Mouse (Mus musculus) T-helper 17 cell (primary cell): Measurements from ENCODE around the gene Clip3.

Source experiments
- in situ Hi-C, 2 experiments: fragments of 300-600 bp; cut with MboI, MseI; formaldehyde crosslinking; loops; 1 replicate in 1 of 2; 2 replicates in 1 of 2; pipeline ENCODE4 v1.15.1; 2025; ENCODE audit warnings: high pct_unique_total_duplicates in 2 of 2

The Clip3 gene

DNA sequence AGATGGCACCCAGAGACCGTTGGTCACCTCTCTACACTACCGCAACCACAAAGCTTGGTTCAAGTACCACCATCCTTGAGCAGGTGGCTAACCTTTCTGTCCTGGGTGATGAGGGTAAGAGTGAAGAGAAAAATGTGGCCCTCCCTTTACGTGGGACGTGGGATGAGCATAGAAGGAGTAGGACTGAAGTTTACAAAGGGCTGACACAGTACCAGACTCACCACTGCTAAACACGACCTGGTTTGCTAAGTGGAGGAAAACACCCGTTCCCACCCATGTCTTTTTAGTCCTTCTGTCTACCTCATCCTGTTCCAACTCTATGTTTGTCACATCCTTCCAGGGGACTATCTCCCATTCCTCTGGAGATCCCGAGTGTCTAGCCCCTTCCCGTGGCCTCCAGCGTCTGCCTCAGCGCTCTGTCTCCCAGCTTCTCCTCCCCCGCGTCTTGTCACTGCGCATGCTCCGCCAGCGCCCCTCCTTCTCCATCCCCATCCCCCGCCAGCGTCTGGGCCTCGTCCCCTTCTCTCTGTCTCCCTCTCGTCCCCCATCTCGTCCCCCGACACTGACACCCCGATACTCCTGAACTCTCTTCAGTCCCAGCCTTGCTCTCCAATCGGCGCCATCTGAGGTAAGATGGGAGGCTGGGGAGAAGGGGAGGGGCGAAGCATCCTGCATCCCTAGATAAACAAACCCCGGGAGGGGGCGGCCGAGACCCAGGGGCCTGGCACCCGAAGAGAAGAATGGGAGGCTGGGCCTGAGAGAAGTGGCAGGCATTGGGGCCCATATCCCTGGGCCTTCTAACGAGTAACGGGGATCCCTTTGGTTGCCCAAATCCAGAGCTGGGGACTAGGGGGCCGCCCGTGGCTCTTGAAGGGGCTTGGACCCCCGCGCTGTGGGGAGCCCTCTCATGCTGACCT, at the start of gene Clip3:
Gene Clip3 (plus strand): TSS at position 514 of the 917 bp plus-strand sequence.
- in situ Hi-C loops, result no loop called here

DNA sequence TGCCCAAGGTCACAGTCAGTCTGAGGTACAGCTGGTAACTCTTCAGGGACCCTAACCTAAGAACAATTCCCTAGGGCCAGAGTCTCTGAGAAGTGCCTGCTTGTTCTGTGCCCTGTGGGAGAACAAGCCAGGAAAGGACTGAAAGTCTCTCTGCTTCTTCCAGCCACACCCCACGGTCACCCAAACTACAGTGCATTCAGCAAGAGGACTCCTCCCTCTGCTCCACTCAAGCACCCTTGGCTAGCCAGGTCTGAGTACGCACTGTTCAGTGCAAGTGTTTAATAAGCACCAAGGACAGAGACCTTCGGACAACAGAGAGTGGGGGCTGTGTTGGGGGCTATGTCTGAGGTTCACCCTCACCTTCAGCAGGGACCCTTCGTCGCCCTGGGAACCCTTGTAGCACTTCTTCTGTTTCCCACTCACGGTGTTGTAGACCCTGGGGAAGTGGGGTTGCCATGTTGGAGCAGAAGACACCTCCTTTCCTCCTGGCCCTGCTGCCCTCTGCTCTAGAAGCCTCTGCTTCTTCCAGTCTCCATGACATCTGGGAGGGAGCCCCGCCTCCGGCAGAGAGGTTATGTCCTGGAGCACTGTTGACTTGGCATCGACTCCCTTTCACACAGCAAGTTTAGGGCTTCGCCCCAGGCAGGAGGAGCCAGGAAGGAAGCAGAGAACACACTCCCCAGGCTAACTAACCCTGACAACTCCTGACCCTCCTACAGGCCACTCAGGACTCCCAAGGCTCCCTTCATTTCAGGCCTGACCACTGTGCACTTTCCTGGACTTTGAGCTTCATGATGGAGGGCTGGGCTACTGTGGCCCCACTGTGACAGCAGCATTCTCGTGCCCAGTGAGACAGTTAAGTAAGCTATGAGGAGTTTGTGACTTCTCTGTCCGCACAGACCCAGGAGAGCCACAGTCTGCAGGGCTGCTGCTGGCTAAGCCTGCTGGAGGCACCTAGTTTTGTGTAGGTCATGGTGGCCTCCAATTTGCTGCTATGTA, 39.3 kb upstream of the Clip3 start:
- in situ Hi-C loops, result no loop called here

DNA sequence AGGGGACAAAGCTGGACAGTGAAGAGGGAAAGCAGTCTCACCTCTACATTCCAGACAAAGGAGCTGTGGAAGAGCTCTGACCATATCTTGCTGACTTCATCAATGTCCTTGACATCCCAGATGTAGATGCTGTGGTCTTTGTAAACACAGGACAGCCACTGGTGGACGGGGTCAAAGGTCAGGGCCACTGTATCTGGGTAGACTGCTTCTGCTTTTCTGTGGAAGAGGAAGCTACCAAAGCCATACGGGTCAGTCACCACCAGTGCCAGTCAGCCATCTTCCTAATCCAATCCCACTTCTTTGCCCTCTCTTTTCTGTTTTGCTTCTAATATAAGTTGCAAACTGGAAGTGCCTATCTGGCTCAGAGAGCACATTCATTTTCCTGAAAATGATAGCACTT, 26.5 kb upstream of the Clip3 start:
- in situ Hi-C loops, result no loop called here

DNA sequence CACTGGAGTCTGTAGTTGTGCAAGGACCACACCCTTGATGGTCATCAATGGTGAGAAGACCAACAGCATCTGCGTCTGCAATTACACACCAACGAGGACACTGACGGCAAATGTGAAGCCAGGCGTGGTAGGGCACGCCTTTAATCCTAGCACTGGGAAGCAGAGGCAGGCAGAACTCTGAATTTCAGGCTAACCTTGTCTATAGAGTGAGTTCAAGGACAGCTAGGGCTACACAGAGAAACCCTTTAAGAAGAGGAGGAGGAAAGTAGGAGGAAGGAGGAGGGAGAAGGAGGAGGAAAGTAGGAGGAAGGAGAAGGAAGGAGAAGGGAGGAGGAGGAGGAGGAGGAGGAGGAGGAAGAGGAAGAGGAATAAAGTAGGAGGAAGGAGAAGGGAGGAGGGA, 26.0 kb upstream of the Clip3 start:
- in situ Hi-C loops, result no loop called here

DNA sequence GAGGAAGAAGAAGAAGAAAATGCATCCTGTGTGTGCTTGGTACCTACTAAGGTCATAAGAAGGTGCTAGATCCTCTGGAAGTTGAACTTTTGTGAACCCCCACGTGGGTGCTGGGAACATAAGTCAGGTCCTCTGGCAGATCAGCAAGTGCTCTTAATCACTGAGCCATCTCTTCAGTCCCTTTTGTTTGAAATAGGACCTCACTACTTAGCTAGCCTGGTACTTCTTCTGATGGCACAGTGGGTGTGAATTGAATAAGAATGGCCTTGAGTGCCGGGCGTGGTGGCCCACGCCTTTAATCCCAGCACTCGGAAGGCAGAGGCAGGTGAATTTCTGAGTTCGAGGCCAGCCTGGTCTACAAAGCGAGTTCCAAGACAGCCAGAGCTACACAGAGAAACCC, 25.6 kb upstream of the Clip3 start:
- in situ Hi-C loops, result no loop called here

DNA sequence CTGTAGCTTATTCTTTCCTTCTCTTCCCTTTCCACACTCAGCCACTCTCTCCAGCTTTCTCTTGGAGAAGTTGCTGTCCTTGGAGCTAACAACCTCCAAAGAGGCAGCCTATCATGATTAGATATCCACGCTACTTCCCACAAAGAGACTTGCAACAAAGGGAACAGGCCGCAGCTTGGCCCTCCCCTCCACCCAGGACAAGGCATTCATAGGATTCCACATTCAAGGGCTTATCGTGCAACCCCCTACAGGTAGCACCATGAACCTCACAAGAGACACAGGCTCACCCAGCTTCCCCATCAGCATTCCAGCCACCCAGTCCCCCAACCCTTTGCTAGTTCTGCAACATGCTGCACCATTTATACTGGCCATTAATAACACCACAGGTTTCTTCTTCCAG, 24.7 kb upstream of the Clip3 start:
- in situ Hi-C loops, result no loop called here

DNA sequence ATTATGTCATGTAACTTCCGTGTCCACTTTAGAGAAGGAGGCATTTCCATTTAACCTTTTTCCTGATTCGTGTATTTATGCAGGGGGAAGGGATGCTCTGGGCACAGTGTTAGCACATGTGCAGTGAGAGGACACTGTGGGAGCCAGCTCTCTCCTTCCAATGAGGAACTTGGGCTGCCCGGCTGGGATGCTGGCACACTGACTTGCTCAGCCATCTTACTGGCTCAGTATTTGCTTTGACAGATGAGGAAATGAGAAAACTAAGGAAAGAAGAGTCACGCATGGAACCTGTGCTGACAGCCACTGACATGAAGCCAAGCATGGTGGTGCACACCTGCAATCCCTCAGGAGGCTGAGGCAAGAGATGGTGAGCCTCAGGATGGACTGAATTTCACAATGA, 21.9 kb upstream of the Clip3 start:
- in situ Hi-C loops, result no loop called here

DNA sequence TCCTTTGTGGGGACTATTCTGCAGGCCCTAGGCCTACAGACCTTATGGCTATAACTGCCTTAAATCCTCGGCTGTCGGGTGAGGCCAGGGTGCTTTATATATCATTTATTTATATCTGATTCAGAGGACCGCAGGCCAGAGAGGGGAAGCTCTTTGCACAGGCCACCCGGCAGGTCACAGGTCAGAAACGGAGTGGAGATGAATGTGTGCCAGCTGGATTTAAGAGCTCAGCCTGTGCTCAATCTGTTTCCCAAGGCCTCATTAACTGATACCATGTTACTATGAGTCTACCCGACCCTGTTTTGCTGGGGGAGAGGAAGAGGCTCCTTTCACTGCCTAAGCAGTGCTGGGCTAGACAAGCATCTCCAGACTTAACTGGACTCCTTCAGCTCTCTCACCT, 17.1 kb upstream of the Clip3 start:
- in situ Hi-C loops, result no loop called here

DNA sequence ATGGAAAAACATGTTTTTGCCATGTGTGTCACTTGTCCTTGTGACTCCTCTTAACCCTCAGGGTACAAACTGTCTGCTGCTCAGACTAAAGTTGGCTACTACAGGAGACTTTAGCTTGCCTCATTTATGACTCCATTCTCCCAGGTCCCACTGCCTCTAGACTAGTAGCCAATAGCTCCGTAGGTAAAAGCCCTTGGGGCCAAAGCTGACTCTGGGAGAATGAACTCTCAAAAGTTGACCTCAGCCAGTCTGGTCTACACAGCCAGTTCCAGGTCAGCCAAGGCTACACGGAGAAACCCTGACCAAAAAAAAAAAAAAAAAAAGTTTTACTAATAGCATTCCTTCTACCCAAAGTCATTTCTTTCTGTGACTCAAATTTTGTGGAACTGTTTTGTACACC, 12.6 kb upstream of the Clip3 start:
- in situ Hi-C loops, result loop anchor here in 1 of 2 experiments (5.0 kb wide), 1 partner anchor 42 kb away; the partner anchor contains the start of gene Ovol3

DNA sequence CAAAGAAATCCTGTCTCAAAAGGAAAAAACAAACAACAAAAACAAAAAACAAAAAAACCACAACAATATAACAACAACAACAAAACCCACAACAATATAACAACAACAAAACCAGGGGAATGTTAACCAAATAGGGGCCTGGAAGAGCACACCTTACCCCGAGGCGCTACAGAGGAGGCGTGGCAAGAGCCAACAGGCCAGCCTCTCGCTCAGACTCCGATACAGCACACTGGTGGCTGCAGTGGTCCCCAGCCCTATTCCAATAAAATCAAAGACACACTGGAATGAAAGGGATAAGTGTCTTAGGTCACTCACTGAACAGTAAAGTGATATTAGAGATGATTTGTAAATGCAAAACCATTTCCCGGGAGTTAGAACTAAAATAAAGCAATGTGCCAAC, 12.0 kb upstream of the Clip3 start:
- in situ Hi-C loops, result loop anchor here in 1 of 2 experiments (5.0 kb wide), 1 partner anchor 42 kb away; the partner anchor contains the start of gene Ovol3

DNA sequence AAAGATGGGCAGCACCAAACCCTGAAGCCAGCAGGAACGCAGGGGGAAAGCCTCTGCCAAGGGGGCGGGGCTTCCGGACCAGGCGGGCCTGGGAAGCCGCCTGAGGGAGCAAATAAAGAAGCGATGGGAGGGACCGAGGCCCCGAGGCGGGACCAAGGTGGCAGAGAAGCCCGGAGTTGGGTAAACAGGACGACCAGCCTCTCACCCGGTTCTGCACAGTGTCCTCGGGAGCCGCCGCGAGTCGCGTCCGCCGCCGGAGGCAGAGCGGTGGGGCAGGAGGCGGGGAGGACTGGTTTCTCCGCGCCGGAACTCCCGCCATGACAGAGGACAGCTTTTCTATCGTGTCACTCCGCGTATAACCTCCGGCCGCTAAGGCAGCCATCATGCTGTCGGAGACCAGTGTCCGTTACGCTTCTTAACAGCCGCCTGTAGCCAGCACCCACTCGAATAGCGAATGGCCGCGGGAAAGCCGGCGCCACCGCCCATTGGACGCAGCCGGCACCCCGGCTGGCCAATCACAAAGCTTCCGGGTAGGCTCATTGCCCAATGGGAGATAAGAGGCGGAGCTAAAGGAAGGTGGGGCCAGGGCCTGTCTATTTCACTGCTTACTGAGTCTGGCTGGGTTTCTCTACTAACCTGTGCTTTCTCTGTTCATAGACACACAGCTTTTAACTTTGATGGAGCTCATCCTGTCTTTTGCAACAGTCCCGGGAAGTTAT, 11.4 kb upstream of the Clip3 start, which contains the start of the genes Thap8 and Wdr62:
Gene Thap8 (plus strand): TSS at position 144 of the 719 bp plus-strand sequence.
Gene Wdr62 (minus strand): TSS at position 469 of the 719 bp plus-strand sequence.
- in situ Hi-C loops, result loop anchor here in 1 of 2 experiments (5.0 kb wide), 1 partner anchor 43 kb away; the partner anchor contains the start of gene Ovol3

DNA sequence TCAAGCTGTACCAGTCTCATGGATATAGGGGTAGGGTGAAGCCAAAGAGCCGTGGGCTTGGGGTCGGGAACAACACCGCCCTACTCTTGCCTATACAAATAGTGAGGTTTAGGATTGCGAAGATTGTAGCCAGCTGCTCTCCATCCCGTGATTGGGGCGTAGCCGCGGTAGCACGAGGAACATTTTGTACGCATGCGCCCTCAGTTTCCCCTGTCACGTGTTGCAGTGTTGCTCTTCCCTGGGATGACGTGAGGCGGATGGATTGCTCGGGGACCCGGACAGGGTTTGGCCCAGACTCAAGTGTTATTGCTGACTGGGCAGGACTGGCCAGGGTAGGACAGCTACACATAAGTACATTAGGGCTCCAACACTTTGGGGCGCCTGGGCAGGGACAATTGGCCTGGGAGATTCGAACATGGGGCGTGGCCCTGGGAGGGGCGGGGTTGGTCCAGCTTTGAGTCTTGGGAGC, 10.8 kb upstream of the Clip3 start:
- in situ Hi-C loops, result no loop called here

DNA sequence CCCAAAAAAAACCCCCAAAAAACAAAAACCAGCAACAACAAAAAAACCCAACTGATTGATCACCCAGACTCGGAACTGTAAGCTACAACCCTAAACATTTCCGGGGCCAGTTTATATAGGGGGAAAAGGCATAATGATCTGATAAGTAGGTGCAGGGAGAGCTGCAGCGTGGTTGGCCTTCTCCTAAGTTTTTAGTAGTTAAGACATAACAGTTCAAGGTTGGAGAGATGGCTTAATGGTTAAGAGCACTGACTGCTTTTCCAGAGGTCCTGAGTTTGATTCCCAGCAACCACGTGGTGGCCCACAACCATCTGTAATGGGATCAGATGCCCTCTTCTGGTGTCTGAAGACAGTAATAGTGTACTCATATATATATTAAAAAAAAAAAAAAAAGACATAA, 10.0 kb upstream of the Clip3 start:
- in situ Hi-C loops, result no loop called here

DNA sequence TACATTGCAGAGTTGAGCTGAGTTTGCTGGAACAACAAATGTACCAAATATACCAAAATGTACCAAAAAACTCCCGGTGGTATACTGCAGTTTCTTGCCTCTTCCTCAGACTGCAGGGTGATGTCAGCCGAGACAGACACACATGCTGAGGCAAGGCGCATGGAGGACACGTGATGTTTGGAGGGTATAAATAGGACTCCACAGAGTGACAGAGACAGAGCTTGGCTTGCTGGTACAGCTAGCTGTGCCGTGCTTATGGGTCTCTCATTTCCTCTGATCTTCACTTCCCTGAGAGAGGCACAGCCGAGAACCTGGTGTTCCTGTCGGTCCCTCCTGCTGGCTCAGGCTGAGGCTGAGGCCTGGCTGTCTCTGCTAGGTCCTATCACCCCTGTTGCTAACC, 8.8 kb upstream of the Clip3 start:
- in situ Hi-C loops, result no loop called here

DNA sequence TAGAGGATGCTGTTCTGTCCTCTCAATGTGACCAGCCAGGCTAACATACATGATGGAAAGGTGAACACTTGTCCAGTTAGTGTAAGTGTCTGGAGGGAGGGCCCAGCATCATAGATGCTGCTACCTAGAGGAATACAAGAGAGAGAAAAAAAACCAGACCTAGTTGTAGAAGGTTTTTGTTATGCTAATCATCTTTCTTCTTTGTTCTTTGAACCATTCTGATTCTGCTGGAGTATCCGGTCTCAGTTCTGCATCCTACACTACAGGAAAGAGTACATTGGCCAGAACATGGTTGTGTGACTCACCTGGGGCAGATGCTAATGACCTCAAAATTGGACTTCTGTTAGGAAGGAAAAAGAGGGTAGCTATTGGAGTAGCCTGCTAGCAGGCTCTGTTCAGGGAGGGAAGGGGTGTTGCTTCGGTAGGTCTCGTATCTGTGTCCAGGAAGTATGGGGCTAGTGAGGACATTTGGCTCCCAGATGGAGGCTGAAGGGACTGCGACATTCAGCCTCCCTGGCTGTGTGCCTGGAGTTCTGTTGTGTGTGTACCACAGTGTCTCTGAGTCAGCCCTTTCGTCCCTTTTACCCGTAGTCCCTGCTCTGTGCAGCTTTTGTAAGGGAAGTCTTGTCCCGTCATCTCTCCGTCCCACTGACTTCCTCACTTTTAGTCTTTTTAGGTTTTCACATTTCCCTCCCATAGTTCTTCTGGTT, 4.7 kb upstream of the Clip3 start:
- in situ Hi-C loops, result no loop called here

DNA sequence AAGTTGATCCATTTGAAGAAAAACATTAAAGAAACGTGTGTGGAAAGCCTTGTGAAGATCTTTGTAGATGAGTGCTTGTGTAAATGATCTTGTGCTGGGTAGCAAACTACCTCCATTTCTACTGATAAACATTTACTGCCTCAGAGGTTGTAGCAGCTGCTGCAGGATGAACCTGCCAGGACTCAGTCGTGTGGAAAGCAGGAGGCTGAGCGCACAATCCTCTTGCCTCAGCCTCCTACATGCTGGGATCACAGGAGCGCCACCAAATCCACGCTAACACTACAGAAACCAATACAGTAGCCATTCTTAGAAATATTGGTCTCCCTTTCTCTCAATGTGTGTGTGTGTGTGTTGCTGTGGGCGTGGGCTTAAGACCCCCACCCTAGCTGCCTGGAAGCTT, 3.5 kb upstream of the Clip3 start:
- in situ Hi-C loops, result no loop called here

DNA sequence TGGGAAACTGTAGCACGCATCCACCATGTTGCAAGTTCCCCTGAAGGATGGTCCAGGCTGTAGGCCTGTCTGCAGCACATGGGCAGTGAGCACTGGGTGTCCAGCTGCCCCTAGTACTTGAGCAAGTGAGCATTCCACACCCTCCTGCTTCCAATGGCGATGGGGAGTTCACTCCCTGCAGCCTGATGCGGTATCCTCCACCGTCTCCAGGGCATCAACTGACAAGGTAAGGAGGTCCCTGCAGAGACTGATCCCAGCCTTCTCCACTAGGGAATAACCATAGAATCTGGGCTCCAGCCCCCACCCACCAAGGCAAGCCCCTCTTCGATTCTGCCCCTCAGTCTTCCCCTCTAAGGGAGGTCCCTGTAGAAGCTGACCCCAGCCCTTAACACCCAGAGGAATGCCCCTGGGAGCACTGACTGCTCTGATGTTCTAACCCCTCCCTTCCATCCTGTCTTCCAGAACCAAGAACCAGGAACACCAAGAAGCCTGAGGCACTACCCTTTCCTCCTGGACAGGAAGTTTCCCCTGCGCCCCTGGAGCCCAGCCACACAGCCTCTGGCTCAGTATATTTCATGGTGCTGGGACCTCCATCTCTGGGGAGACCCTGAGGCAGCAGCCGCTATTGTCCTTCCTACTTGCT, 2.3 kb upstream of the Clip3 start:
- in situ Hi-C loops, result no loop called here

DNA sequence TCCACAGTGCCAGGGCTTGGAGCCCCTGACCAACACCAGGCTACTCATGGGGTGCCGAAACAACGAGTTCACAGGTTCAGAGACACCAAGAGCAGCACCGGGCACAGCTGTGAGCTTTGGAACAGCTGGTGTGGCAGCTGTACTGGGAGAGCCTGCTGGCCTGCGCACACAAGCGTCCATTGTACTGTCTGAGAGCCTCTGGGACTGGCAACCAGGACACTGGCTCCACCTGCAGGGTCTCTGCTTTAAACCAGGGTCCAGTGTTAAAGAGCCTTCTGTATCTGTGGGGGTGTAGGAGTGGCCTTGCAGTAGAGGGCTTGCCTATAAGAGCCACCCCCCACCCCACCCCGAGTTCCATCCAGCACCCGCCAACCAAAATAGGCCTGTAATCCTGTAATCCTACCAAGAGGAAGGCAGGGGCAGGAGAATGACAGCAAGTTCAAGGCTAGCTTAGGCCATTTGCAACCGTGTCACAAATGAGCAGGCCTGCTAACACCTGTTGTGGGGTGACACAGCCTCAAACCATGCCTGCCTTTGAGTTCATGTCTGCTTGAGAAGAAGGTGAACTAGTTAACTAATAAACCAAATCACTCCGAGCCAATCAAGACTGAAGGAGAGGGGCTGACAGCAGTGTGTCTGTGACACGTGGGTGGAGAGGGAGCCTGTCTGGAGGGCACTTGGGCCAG, 1.7 kb upstream of the Clip3 start:
- in situ Hi-C loops, result no loop called here

DNA sequence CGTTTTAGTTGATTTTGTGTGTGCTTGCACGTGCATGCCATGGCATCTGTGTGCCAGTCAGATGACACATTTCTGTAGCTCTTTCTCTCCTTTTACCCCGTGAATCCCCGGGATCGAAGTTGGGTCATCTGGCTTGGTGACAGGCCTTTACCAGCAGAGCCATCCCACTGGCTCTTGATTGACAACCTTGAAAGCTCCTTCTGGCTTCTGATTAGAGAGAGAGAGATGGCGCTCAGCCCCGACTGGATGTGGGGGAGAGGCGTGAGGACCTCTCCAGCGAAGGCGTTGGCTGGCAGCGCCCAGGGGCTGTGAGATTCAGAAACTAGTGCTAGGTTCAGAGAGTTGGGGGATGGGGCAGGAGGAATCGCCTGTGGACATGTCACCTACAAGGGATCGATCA, 2.3 kb downstream of the Clip3 start:
- in situ Hi-C loops, result no loop called here
